Mouse (Mus musculus): ENCODE measurements around the gene Gucy2c.

GRCm38 (mm10) chr6:136708597-136708996 is 73.0 kb downstream of the Gucy2c start:
- TF ChIP-seq POLR2A (IDR thresholded peaks at IDR 0.05; ENCODE audit: borderline replicate concordance, control insufficient read depth, low read depth, low read length) (no peak), CTCF (IDR thresholded peaks at IDR 0.05; ENCODE audit: control insufficient read depth, insufficient read depth, low read length) (no peak)
